Mouse (Mus musculus): Measurements from ENCODE around the gene Urm1. TPM values are rescaled to one million over a fixed set of nuclear protein-coding genes. Genes with fewer than 3 reads are reported as not detected.

Urm1 gene
- polyA plus RNA-seq, 1 experiment from 2014 or later = 8.6 TPM

DNA sequence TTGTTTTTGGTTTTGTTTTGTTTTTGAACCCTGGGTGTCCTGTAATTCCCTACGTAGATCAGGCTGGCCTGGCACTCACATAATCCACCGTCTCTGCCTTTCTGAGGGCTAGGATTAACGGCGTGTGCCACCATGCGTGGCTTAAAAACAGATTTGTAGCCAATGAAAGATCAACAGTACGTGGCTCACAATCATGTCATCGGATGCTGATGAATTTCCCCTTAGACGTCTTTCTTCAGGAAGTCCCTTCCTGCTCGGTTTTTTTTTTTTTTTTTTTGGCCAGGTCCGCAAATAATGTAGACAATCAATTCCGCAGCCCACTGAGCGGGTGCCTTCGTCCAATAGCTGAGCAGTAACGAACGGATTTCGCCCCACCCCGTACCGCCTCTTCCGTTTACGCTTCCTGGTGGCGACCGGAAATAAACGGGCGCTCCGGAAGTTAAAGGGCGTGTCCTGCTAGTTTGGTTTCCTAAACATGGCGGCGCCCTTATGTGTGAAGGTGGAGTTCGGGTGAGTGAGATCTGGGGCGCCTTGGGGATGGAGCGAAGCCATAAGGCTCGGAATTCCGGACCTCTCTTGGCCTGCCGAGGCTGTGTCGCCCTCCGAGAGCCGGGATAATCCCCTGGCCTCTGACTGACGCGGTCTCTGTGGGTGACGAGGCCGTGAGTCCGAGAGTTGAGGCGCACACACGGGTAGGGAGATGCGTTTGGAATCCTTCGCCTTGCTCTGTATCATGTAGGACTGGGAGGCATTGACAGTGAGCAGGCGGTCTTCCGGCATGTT is 7.2 kb downstream of the Urm1 start:
- under 1% methylated on average over 48 of the region's 48 CpGs for WGBS (ENCODE audit: insufficient replicate concordance)
- H3K4me3 ChIP-seq (ENCODE audit: low read depth, low read length) = peak overlapping the region; percentile 93
- H3K27ac ChIP-seq (ENCODE audit: low read length) = peak overlapping the region; percentile 77
- H3K4me1 ChIP-seq (ENCODE audit: control insufficient read depth, low read depth, low read length) = peaks cover 18% of the 10 kb centered on the region
- no peaks in the 10 kb centered on the region for H3K9me3 ChIP-seq (replicated peaks; ENCODE audit: control insufficient read depth, low read length)
- no peaks in the 10 kb centered on the region for H3K36me3 ChIP-seq (ENCODE audit: control insufficient read depth, insufficient read depth)
- peak; percentile 97 for ATAC-seq (ENCODE audit: low read depth)
- peak overlapping the region; percentile 87 for H3K4me2 ChIP-seq (ENCODE audit: low read depth, low read length)
- H3K9ac ChIP-seq (ENCODE audit: low read depth, low read length) = peak overlapping the region; percentile 78
- H3K27me3 ChIP-seq (ENCODE audit: control insufficient read depth, insufficient read depth, low read depth, low read length) = no peaks in the 10 kb centered on the region

DNA sequence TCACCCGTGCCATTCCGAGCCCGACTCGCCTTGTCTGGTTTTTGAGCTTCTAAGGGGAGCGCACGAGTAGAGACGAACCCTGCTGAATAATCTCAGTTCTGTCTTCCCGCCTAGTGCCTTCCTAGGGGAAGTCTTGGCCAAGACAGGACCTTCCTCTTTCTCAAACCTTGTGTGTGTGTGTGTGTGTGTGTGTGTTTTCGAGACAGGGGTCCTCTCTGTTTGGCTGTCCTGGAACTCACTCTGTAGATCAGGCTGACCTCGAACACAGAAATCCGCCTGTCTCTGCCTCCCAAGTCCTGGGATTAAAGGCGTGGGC is 7.8 kb downstream of the Urm1 start:
- Histone ChIP-seq H3K36me3 (ENCODE audit: control insufficient read depth, insufficient read depth) (no peaks in the 10 kb centered on the region), H3K4me1 (ENCODE audit: control insufficient read depth, low read depth, low read length) (peaks cover 18% of the 10 kb centered on the region), H3K9ac (ENCODE audit: low read depth, low read length) (peak overlapping the region; percentile 78), H3K4me3 (ENCODE audit: low read depth, low read length) (peak overlapping the region; percentile 93), H3K27ac (ENCODE audit: low read length) (peak overlapping the region; percentile 62; the same call in 1 of the 2 replicates), H3K4me2 (ENCODE audit: low read depth, low read length) (peak overlapping the region; percentile 87), H3K27me3 (ENCODE audit: control insufficient read depth, insufficient read depth, low read depth, low read length) (no peaks in the 10 kb centered on the region), H3K9me3 (replicated peaks; ENCODE audit: control insufficient read depth, low read length) (no peaks in the 10 kb centered on the region)
- no peak for ATAC-seq (ENCODE audit: low read depth)
- under 1% methylated on average over 12 of the region's 12 CpGs for WGBS (ENCODE audit: insufficient replicate concordance)

DNA sequence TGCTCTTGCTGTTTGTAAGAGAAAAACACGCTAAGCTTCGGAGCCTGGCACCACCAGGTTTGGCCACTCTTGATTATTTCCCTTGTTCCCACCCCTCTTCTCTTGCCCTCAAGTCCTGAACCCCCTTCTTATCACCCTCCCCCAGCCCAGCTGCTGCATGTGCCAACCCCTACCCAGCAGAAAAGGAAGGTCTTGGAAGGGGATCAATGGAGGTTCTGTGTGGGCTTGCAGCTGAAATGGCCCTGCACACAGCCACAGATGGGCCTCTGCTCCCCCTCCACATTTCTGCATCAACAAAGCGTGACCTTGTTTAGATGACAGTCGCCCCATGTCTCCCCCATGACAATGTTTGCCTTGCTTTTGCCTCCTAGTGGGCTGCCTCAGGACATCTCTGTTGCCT is 11.2 kb downstream of the Urm1 start:
- H3K9me3 ChIP-seq (replicated peaks; ENCODE audit: control insufficient read depth, low read length) = no peaks in the 10 kb centered on the region
- H3K27me3 ChIP-seq (ENCODE audit: control insufficient read depth, insufficient read depth, low read depth, low read length) = no peaks in the 10 kb centered on the region
- H3K9ac ChIP-seq (ENCODE audit: low read depth, low read length) = no peak overlapping the region
- no peak for ATAC-seq (ENCODE audit: low read depth)
- no peak overlapping the region for H3K27ac ChIP-seq (ENCODE audit: low read length)
- WGBS (ENCODE audit: insufficient replicate concordance) = 69% methylated on average over 4 of the region's 4 CpGs
- no peak overlapping the region for H3K4me2 ChIP-seq (ENCODE audit: low read depth, low read length)
- H3K4me3 ChIP-seq (ENCODE audit: low read depth, low read length) = no peak overlapping the region
- peaks cover 16% of the 10 kb centered on the region for H3K4me1 ChIP-seq (ENCODE audit: control insufficient read depth, low read depth, low read length)
- H3K36me3 ChIP-seq (ENCODE audit: control insufficient read depth, insufficient read depth) = no peaks in the 10 kb centered on the region

DNA sequence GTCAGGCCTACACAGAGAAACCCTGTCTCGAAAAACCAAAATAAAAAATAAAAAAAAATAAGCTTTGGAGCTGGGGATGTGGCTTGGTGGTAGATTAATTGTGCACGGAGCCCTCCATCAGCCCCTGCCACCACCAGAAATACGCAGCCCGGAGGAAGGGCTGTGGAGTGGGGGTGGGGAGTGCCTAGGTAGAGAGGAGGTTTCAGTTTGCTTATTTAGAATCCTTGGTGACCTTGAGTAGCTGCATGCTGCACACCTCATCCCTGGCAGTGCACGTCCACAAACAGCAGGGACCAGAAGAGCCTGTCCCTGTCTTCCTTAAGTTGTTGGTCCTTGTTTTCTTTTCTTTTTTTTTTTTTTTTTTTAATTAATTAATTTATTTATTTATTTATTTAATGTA is 13.9 kb downstream of the Urm1 start:
- Histone ChIP-seq H3K36me3 (ENCODE audit: control insufficient read depth, insufficient read depth) (no peaks in the 10 kb centered on the region), H3K27me3 (ENCODE audit: control insufficient read depth, insufficient read depth, low read depth, low read length) (no peaks in the 10 kb centered on the region), H3K4me3 (ENCODE audit: low read depth, low read length) (no peak overlapping the region), H3K9ac (ENCODE audit: low read depth, low read length) (no peak overlapping the region), H3K4me2 (ENCODE audit: low read depth, low read length) (no peak overlapping the region), H3K4me1 (ENCODE audit: control insufficient read depth, low read depth, low read length) (peaks cover 2% of the 10 kb centered on the region), H3K27ac (ENCODE audit: low read length) (no peak overlapping the region), H3K9me3 (replicated peaks; ENCODE audit: control insufficient read depth, low read length) (no peaks in the 10 kb centered on the region)
- 84% methylated on average over 5 of the region's 5 CpGs for WGBS (ENCODE audit: insufficient replicate concordance)
- no peak for ATAC-seq (ENCODE audit: low read depth)

DNA sequence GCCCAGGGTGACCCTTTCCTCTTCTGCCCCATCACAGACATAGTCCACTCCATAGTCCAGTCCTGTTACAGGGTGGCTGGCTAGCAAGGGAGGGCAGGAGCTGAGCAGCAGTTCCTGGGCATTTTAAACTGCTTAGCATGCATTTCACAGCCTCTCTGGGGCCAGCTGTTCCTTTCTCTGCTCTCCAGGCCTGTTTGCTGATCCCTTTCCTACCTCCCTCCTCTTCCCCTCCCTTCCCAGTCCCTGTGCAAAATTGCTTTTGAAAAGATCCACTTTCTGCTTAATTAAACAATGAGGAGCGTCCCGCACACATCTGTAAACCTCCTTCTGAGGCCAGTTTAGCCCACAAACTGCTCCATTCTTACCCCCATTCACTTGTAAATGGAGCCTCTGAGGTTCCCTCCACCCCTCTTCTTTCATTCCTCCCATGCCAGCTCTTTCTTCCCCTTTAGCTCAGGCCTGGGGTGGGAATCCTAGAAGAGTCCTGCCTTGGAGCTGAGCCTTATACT is 15.6 kb downstream of the Urm1 start:
- no peak overlapping the region for H3K4me2 ChIP-seq (ENCODE audit: low read depth, low read length)

DNA sequence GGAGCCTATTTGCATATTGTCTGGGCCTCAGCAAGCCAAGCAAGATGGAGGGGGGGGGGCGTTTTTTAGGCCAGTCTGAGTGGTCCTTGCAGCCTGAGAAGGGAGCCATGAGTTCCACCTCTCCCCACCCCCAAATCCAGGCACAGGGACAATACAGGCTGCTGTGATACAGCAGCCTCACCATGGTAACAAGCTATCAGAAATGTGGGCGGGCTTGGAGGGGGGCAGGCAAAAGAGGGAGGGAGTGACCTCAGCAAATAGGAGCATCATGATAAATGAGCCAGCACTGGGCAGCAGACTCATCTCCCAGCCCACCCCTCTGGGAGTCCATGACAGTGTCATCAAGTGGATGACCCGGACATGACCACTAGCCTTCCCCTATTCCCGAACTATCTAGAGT is 19.6 kb downstream of the Urm1 start:
- no peaks in the 10 kb centered on the region for H3K4me1 ChIP-seq (ENCODE audit: control insufficient read depth, low read depth, low read length)
- WGBS (ENCODE audit: insufficient replicate concordance) = 58% methylated on average over 4 of the region's 4 CpGs
- H3K27me3 ChIP-seq (ENCODE audit: control insufficient read depth, insufficient read depth, low read depth, low read length) = peaks cover 7% of the 10 kb centered on the region
- no peak overlapping the region for H3K4me3 ChIP-seq (ENCODE audit: low read depth, low read length)
- peaks cover 12% of the 10 kb centered on the region for H3K36me3 ChIP-seq (ENCODE audit: control insufficient read depth, insufficient read depth)
- H3K4me2 ChIP-seq (ENCODE audit: low read depth, low read length) = no peak overlapping the region
- H3K9me3 ChIP-seq (replicated peaks; ENCODE audit: control insufficient read depth, low read length) = no peaks in the 10 kb centered on the region
- no peak overlapping the region for H3K27ac ChIP-seq (ENCODE audit: low read length)
- H3K9ac ChIP-seq (ENCODE audit: low read depth, low read length) = no peak overlapping the region
- no peak for ATAC-seq (ENCODE audit: low read depth)

More for the DNA sequence above, 15.6 kb downstream of the Urm1 start:
- WGBS (ENCODE audit: insufficient replicate concordance) = 80% methylated on average over 2 of the region's 2 CpGs
- H3K9me3 ChIP-seq (replicated peaks; ENCODE audit: control insufficient read depth, low read length) = no peaks in the 10 kb centered on the region
- no peak overlapping the region for H3K4me3 ChIP-seq (ENCODE audit: low read depth, low read length)
- no peaks in the 10 kb centered on the region for H3K4me1 ChIP-seq (ENCODE audit: control insufficient read depth, low read depth, low read length)
- no peaks in the 10 kb centered on the region for H3K36me3 ChIP-seq (ENCODE audit: control insufficient read depth, insufficient read depth)
- no peak for ATAC-seq (ENCODE audit: low read depth)
- no peak overlapping the region for H3K9ac ChIP-seq (ENCODE audit: low read depth, low read length)
- no peak overlapping the region for H3K27ac ChIP-seq (ENCODE audit: low read length)
- no peaks in the 10 kb centered on the region for H3K27me3 ChIP-seq (ENCODE audit: control insufficient read depth, insufficient read depth, low read depth, low read length)

DNA sequence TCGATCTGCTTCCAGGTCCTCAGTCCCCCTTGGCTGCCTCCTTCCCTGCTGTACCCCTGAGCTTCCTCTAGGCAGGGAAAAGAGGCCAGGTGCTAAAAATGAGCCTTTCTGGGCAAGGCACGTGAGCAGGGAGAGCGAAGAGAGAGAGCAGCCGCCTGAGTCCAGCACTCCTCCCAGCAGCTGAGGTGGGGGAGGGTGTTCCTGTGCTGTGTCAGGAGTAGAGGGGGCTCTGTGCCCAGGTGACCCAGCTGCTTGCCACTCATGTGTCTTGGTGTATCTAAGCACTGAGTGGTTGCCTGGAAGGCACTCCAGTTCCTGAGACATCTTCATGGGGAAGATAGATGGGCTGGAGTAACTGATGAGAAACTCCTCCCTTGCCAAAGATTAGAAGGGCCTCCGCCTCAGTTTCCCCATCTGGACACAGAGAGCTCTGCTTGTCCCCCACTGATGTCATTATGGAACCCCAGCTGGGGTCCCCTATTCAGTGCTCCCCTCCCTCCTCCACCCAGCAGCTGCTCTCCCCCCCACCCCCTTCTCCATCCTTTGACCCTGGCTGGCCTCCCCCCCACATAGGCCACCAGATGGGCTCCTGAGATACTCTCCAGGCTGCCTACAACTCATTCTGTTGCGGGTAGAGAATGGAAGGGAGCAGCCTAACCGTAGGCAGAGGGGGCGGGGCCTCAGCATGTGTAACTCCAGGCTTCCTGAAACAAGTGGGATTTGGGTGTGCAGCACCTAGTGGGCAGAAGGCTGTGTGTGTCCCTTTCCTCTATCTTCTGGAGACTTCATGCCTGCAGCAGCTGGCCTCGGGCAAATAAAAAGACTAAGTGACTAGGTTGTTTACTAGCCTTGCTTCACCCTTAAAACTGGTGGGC is 23.6 kb downstream of the Urm1 start:
- Histone ChIP-seq H3K36me3 (ENCODE audit: control insufficient read depth, insufficient read depth) (peaks cover 12% of the 10 kb centered on the region), H3K9me3 (replicated peaks; ENCODE audit: control insufficient read depth, low read length) (no peaks in the 10 kb centered on the region), H3K4me1 (ENCODE audit: control insufficient read depth, low read depth, low read length) (no peaks in the 10 kb centered on the region), H3K9ac (ENCODE audit: low read depth, low read length) (no peak overlapping the region), H3K27ac (ENCODE audit: low read length) (no peak overlapping the region), H3K4me2 (ENCODE audit: low read depth, low read length) (no peak overlapping the region), H3K4me3 (ENCODE audit: low read depth, low read length) (no peak overlapping the region), H3K27me3 (ENCODE audit: control insufficient read depth, insufficient read depth, low read depth, low read length) (peaks cover 27% of the 10 kb centered on the region)
- no peak for ATAC-seq (ENCODE audit: low read depth)
- WGBS (ENCODE audit: insufficient replicate concordance) = 72% methylated on average over 9 of the region's 9 CpGs

DNA sequence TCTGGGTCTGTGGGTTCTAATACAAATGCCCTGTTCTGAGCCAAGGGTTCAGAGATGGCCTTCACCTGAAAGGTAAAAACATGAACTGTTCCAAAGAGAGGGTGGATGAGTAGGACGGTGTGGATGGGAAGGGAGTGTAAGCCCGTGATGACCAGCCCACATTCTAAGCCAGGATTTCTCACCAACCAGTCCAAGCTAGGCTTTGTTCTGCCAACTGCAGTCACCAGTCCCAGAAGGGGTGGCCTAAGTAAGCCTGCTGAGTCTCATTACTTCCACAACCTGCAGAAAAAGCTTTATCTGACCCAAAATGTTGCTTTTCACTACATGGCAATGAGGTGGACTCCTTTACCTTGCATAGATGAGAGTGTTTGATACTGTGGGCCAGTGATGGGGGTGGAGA is 24.2 kb downstream of the Urm1 start:
- Histone ChIP-seq H3K4me1 (ENCODE audit: control insufficient read depth, low read depth, low read length) (no peaks in the 10 kb centered on the region), H3K9me3 (replicated peaks; ENCODE audit: control insufficient read depth, low read length) (no peaks in the 10 kb centered on the region), H3K27ac (ENCODE audit: low read length) (no peak overlapping the region), H3K4me2 (ENCODE audit: low read depth, low read length) (no peak overlapping the region), H3K27me3 (ENCODE audit: control insufficient read depth, insufficient read depth, low read depth, low read length) (peaks cover 27% of the 10 kb centered on the region), H3K36me3 (ENCODE audit: control insufficient read depth, insufficient read depth) (peaks cover 12% of the 10 kb centered on the region), H3K9ac (ENCODE audit: low read depth, low read length) (no peak overlapping the region), H3K4me3 (ENCODE audit: low read depth, low read length) (no peak overlapping the region)
- no peak for ATAC-seq (ENCODE audit: low read depth)
- WGBS (ENCODE audit: insufficient replicate concordance) = 79% methylated on average over 2 of the region's 2 CpGs

DNA sequence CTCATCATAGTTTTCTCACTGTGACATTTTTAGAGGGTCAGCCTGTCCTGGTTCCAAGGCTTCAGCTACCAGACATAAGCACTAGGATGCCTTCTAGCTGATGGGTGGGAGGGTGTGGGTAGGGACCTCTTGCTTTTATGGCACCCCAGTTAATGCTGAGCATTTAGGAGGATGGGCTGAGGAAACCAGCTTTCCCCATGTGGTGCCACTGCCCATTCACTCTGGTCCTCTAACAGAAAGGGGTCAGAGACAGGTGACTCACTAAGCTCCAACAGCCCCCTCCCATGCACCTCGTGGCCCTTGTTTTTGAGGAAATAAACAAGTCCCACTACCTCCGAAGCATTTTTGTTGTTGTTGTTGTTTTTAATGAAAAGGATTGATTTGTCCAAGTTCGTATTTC is 24.8 kb downstream of the Urm1 start:
- Histone ChIP-seq H3K4me2 (ENCODE audit: low read depth, low read length) (no peak overlapping the region), H3K36me3 (ENCODE audit: control insufficient read depth, insufficient read depth) (peaks cover 12% of the 10 kb centered on the region), H3K27me3 (ENCODE audit: control insufficient read depth, insufficient read depth, low read depth, low read length) (peaks cover 27% of the 10 kb centered on the region), H3K4me3 (ENCODE audit: low read depth, low read length) (no peak overlapping the region), H3K27ac (ENCODE audit: low read length) (no peak overlapping the region), H3K4me1 (ENCODE audit: control insufficient read depth, low read depth, low read length) (no peaks in the 10 kb centered on the region), H3K9ac (ENCODE audit: low read depth, low read length) (no peak overlapping the region), H3K9me3 (replicated peaks; ENCODE audit: control insufficient read depth, low read length) (no peaks in the 10 kb centered on the region)
- 42% methylated on average over 3 of the region's 3 CpGs for WGBS (ENCODE audit: insufficient replicate concordance)
- ATAC-seq (ENCODE audit: low read depth) = no peak
